Mouse (Mus musculus): ENCODE measurements at regions not wholly inside any gene's neighbourhood (a gene's known extent, or its start where the extent isn't known, plus 50 kb on each side); places are given as distances from the start of the nearest gene placed in this dataset.
"Not testable (repeated sequence)": the region's sequence is repeated elsewhere in the genome, so short reads cannot be mapped to it uniquely, and the experiment has no call there.

DNA sequence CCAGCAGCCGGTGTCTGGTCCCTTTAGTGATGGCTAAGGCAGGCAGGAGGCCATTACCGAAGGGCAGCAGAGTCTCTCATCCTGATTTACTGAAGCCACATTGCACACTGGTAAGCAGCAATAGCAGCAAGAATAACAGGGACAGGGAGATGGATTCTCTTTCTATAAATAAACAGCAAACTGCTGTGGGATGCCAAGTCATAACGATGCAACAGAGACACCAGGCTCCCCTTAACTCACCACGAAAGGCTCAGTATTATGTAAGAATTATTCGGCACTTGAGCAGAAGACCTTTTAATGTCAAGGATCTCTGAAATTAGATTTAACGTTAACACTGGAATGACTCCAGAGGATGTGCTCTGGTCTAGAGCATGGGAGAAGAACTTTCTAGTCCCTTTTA is 202.1 kb downstream of the Ddx10 start:
- DNase-seq (ENCODE audit: low read depth, low spot score), result peak; percentile 62

DNA sequence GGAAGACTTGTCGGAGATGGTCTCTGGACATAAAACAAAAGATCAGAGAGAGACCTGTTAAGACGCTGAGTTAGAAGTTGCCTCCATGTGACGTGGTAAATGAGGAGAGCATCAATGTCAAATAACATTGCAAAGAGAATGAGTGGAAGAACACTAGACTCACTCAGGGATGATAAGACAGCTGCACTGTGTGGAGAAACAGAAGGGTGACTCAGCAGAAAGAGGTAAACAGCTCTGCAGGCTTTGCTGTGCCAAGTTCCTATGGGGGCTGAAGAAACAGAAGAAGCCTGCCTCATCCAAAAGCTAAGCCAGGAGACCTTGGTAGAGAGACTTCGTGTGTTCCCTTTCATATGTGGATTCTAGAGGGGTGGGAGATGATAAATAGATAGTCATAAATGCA is 214.1 kb downstream of the Ddx10 start:
- DNase-seq (ENCODE audit: low read depth, low spot score), result no peak

DNA sequence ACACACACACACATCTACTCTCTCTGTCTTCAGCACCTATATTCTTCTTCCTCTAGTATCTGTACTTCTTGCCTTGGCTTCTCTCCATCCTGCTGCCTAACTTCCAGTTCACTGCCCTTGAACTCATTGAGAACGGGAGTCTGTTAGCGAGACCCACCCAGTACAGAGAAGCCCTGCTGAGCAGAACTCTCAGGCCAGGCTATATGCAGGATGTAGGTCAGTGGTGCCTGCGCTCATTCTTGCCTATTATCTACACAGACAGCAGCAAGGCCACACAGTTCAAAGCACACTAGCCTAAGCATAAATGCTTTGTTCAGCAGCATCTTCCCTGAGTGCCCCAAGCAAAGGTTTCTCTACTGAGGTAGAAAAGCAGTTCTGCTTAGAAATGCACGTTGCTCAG is 225.8 kb downstream of the Ddx10 start:
- no peak for DNase-seq (ENCODE audit: low read depth, low spot score)

DNA sequence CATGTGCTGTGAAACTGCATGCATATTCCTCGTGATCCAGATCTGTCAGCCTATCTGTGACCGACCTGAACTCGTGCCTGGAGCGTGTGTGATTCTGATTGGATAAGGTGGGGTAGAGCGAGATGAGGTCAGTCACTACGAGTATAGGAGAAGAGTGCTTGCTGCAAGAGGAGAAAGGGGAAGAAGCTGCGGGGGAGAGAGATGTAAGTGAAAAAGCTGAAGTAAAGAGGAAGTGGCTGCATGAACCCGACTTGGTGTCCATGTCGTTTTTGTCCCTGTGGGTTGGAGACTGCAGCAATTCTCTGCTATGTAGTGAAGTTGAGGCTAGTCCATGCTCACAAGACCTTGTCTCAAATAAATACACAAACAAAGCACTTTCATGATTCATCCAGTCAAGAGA is 237.1 kb downstream of the Ddx10 start:
- DNase-seq (ENCODE audit: low read depth, low spot score), result no peak

DNA sequence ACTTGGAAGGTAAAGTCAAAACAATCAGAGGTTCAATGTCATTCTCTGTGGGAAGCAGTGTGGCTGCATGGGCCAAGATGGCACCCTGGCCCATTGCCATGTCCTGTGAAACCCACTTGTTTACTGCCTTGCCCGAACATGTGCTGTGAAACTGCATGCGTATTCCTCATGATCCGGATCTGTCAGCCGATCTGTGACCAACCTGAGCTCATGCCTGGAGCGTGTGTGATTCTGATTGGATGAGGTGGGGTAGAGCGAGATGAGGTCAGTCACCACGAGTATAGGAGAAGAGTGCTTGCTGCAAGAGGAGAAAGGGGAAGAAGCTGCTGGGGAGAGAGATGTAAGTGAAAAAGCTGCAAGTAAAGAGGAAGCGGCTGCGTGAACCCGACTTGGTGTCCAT is 240.5 kb downstream of the Ddx10 start:
- DNase-seq (ENCODE audit: low read depth, low spot score), result no peak

DNA sequence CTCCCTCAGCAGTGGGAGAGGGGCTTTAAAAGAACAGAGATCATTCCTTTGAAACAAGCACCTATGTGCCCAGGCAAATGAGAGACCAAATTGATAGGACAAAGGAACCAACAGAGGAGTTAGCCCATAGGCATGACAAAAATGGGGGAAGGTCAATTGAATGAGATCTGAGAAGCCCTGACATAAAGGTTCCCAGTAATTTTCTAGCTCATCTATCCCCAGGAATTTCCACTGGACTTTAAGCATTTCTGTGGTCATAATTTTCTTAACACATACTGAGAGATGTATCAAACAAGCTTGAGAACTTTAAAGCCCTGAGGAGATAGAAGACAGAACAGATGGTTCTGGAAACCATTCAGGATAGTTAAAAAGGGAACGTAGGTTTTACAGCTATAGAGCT is 241.8 kb downstream of the Ddx10 start:
- DNase-seq (ENCODE audit: low read depth, low spot score), result no peak

DNA sequence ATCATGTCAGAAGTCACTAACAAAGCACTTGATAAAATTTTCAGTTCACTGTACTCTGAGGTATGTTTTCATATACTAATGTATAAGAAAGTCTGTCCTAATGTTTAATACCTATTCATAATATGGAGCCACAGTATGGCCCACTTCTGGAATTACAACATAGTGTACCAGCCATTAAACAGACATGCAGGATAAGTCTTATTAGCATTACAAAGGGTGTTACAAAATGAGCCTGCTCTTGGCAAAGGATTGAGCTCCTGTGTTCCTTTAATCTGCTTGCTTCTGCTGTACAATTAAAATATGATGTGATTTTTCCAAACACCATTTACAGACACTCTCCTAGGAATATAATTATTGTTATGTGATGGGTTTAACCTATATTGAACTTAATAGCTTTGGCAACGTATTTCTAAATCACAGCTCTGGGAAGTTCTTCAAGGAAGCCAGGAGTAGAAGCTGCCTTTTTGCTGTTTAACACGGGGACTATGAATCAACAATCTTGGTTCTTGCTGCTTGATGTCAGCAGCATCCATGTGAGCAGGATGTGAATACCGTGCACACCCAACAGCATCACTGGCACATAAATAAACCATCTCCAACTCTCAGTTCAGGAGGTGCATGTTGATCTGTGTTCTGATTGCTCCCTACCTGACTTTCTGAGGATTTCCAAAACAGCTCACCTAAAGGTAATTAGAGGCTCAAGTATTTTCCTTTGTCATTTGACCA is 243.4 kb downstream of the Ddx10 start:
- DNase-seq (ENCODE audit: low read depth, low spot score), result no peak

DNA sequence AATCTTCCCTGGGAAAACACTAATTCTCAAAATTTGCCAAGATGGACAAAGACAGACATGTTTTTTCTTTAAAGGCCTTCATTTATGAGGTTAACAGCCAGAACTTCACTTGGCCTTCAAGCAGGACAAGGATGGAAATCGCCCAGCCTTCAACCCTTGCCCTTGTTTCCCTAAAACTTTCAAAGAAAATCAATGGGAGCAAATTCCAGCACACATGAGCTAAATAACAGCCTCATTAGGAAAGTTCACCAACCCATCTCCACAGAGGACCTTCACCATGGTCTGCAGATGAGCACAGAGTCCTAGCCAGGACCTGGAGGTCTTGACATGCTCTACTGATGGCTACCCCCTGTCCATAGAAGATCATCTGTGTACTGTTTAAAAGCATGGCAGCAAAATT is 271.8 kb downstream of the Ddx10 start:
- DNase-seq (ENCODE audit: low read depth, low spot score), result no peak

DNA sequence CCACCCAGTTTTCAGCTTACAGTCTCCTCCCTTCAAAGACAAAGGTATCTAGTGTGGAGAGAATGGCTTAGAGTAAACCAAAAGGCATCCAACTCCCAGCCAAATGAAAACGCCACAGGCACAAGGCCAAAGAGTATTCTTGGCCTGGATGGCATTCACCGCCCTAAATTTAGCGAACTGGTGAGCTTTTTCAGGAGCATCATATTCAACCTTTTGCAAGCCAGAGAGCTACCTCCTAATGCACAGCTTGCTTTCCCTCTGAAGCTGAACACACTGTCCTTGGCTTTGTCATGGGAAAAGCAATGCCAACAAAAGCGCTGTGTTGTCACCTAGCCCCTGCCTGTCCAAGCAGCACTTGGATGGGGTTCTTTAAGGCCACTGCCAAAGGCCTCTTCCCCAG is 282.2 kb downstream of the Ddx10 start:
- DNase-seq (ENCODE audit: low read depth, low spot score), result peak; percentile 88

DNA sequence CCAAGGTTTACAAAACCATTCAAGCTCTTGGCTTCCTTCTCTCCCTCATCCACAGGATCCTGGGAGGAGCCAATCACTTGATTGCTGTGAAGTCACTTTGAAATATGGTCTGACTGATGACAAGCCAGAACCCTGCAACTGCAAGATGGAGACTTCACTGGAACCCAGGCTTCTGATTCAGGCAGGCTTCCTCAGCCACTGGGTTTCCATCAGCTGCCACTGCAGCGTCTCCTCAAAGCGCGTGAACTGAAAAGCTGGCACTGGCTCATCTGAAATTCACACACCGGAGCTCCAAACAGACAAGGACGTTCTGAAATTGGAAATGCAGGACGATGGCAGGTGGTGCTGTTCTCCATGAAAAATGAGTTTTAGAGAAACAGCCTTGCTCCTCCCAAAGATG is 280.1 kb upstream of the AI593442 start:
- DNase-seq (ENCODE audit: low read depth, low spot score), result peak; percentile 9

DNA sequence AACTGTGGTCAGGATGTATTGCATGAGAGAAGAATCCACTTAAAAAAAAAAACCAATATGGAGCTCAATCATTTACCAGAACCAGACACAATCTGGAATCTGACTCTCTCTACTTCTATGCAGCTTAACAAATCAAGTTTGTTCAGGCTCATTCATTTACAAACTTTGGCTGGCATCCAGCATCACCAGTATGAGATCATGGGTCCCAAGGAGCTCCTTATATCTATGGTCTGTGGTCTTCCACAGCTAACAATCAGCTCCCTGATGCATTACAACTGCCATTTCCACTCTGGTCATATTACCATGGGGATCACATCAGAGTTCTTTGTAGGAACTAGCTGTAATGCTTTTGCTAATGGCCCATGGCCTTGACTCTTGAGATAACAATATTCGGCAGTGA is 277.7 kb upstream of the AI593442 start:
- no peak for DNase-seq (ENCODE audit: low read depth, low spot score)

DNA sequence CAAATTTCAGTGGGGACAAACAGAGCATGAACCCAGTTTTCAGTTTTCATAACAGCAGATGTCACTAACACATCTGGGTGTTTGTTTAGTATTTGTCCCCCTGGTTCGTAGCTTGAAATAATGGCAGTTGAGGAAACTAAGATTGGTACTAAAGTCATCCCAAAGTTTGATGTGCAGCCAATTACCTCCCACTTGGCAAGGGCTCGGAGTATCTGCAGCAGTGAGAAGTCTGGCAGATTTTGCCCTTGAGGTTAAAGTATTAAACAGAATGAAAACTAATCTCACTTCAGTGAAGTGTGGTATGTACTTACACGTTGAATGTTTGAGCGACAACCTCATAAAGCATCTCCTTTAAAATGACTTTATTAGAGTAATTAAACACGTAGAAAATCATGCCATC is 264.5 kb upstream of the AI593442 start:
- no peak for DNase-seq (ENCODE audit: low read depth, low spot score)

DNA sequence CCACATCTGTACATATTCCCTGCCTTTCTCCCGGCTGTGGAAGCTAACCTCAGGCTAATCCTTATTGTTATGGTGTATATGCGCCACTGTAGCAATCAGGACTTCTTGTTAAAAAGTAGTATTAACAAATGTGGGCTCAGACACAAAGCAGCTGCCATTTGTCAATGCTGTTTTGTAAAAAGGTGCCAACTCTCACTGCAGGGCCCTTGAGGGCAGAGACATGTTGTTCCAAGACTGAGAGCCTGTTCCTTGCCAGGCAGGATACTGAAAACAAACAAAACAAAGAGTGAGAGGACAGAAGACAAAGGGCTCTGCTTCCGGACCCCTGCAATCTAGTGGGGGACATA is 262.0 kb upstream of the AI593442 start:
- DNase-seq (ENCODE audit: low read depth, low spot score), result no peak

DNA sequence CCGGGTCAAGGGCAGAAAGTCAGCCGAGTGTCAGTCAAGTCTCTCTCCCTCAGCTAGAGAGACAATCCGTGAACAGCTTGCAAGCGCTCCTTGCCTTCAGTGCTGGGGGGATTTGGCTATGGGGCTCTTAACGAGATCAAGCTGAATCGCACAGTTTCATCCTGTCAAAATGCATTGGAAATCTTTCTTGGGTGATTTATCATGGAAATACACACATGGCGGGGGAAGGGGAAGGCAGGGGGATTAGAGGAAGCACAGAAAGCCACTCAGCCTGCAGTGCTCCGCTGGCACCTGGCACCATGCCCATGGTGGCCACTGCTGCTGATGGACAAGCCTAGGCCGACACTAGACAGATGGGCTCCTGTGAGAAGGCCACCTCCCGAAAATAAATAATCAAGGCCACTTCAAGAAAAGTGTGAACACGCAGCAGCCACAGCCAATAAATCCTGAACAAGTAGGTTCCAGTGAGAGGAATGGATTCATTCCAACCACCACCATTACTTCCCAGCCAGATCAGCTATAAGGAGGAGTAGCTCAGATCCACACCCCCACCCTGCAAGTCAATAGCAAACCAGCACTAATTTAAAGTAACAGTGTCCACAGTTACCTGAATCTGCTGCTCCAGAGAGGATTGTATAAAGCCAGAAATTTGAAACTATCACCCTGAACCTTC is 261.5 kb upstream of the AI593442 start:
- DNase-seq (ENCODE audit: low read depth, low spot score), result no peak

DNA sequence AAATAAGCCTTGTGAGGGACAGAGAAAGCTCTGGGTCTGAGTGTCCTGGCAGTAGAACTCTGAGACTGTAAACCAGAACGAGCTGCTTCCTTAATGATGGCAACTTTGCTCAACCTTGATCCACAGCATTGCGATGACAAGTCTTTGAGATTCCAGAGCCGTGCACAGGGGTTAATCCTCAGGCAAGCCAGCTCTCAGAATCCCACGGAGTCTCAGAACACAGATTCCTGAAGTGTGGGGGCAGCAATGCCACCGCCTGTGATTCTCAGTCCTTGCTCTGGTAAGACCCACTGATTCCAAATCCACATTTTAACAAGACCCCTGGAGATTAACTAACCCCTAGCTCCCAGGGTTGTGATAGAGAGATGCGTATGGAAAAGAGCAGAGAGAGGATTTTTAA is 255.5 kb upstream of the AI593442 start:
- no peak for DNase-seq (ENCODE audit: low read depth, low spot score)

DNA sequence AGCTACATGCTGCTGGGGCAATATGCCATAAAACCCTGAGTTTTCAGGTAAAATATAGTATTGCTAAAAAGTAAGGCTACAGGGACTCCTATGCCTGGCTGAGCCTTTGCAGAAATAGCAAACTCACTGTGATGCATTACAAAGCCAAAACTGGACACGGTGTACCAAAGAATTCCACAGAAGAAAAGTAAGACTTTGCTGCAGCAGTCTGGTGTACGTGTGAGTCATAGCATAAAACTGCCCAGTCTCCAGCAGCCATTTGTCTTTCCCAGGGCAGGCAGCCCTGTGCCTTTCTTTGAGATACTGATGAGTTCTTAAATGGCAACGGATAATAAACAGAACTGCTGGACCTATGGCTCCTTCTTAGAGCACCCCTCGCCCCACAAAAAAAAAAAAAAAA is 237.9 kb upstream of the AI593442 start:
- DNase-seq (ENCODE audit: low read depth, low spot score), result no peak

DNA sequence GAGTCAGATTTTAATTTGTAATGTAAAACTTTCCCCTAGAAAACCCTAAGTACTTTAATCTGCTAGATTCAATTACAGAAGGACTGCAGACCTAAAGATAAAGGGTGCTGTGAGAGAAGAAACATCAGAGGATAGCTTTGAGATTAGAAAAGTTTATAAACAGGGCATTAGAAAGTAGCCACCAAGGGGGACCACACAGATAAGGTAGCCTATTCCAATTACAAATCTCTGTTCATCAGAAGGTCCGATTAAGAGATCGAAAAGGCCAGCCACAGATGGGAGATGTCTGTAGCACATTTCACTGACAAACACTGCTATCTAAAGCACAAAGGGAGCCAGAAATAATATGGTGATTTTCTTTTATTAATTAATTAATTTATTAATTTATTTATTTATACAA is 209.1 kb upstream of the AI593442 start:
- not testable (repeated sequence) for DNase-seq (ENCODE audit: low read depth, low spot score)

DNA sequence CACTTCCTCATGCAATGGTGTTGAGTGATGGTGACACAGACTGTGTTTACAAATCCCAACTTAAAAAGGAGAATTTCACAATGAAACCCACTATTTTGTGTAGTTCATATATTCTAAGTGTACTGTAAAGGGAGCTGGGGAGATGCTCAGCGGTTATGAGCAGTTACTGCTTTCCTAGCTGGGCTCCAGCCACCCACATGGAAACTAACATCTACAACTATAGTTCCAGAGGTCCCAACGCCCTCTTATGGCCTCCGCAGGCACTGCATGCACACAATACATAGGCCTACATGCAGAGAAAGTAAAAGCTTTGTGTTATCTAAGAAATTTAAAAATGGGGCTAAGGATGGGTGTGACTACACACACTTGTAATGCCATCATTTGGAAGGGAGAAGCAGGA is 208.4 kb upstream of the AI593442 start:
- not testable (repeated sequence) for DNase-seq (ENCODE audit: low read depth, low spot score)

DNA sequence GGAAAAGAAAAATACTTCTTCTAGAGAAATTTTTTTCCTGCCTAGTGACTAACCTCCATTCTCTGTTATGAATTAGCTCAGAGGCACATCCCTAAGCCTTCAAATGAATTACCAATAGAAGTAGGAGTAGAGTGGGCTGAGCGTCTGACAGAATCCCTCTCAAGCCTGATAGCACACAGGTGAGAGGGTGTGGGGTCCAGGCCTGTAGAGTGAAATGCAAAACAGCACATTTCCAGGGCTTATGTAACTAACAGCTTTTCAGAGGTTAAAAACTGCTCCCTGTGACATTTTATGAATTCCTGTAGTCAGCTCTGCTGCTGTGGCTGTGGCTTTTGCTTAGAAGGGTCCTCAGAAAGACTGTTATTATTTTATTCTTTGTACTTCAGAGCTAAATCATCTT is 187.7 kb upstream of the AI593442 start:
- DNase-seq (ENCODE audit: low read depth, low spot score), result no peak

DNA sequence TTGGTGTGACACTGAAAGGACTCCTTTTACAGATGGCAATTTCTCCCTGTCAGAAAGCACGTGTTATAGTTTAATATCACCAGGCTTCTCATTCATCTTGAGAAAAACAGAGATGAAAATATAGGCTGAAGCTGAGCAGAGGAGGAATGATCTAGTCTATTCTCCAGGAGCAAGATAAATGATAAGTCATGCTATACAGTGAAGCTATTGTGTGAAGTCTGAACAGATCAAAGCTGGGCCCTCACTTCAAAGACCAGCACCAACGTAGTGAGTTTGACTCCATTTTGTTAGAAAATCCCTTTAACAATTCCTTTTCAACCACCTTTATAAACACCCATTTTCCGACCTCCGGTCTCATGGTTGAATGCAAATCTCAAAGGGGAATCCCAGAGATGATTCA is 180.7 kb upstream of the AI593442 start:
- DNase-seq (ENCODE audit: low read depth, low spot score), result no peak

DNA sequence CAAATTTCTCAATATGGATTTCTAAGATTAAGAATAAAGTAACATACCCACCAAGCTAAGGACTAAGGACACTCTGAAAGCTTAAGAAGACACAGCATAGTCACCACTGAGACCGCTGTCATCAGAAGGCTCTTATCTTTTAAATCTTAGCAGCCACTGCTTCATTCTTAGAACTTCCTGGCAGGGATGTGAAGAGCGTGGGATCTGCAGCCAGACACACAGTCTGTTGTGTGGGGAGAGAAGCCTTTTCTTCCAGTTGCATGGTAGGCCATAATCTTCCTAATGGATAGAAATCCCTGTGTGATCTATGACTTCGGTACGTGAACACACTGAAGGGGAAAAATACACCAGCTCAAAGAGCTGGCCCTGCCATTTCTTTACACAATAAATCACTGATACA is 178.8 kb upstream of the AI593442 start:
- no peak for DNase-seq (ENCODE audit: low read depth, low spot score)

DNA sequence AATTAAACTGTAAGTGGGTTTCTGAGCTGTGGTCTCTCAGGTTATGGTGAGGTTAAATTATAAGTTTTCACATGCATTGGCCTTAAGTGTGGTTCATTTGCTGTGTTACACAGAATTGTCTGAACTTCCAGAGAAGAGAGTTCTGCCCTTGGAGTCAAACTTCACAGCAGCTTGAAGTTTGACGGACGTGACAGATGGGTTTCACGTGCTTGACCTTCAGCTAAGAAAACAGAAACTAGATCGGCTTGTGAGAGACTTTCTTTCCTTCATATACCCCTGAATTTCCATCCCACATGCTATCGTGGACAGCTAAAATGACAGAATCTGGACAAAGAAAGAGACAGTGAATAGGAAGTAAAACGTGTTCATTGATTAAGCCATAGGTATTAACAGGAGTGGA is 173.8 kb upstream of the AI593442 start:
- DNase-seq (ENCODE audit: low read depth, low spot score), result peak; percentile 17

DNA sequence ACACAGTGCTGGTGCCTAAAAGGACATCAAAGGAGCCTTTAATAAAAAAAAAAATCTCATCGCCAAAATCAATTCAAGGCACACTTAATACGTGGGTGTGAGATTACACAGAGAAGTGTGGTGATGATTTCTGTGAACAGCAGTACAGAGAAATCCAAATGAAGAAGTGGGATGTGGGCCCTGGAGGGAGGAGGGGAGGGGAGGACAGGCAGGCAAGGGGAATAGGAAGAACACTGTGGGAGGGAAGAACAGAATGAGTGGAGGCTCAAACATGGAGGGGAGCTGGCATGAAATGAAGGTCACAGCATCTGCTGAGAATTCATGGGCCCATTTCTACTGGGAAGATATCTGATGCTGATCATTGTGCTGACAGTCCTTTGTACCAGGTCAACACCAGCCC is 171.0 kb upstream of the AI593442 start:
- no peak for DNase-seq (ENCODE audit: low read depth, low spot score)

DNA sequence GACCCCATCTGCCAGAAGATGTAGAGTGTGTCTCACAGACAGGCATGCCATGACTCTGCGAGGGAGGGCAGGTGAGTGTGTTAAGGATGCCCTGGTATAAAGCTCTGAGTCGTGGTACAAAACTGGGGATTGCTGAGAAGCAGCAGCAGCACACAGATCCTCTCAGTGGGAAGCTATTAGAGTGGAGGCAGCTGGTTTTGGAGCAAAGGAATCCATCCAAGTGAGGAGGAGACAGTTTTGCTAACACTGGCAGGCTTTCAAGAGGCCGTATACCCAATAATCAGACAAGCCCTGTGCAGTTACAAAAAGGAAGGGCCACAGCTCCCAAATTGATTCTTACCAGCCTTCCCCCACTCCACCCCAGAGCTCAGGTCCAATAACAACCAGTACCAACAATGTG is 170.4 kb upstream of the AI593442 start:
- DNase-seq (ENCODE audit: low read depth, low spot score), result no peak

All from skeletal muscle tissue, adult 2 months (tissue).